In genomic region chr9:60951071-60951561, GRCm38 (mm10) we compare ENCODE assay signal across 8 mouse cellular contexts.
DNase-seq lines count a peak whose midpoint lies in the region; ATAC-seq and TF ChIP-seq lines count a peak whose summit lies in the region.

No protein-coding gene starts in this region.

- intact Hi-C loops in gastrocnemius, postnatal 14 days (cut with DNase I; ENCODE audit: low total_unique reads): no loop called here
- intact Hi-C loops in heart, postnatal 10 days (cut with DNase I): no loop called here
- intact Hi-C loops in left cerebral cortex, adult 2 months (cut with DNase I): no loop called here

- no peak for TF ChIP-seq CTCF in left cerebral cortex, adult 2 months (IDR thresholded peaks at IDR 0.05)

- no peak overlapping the region for H3K4me3 ChIP-seq in neural tube, embryonic 14.5 days (ENCODE audit: low read depth, low read length)
- H3K4me3 ChIP-seq in left cerebral cortex, adult 2 months: no peak overlapping the region

- 0 out of 2 replicates have a peak, but pooled peaks cover 9% of the 10 kb centered on the region for H3K4me1 ChIP-seq in neural tube, embryonic 14.5 days (ENCODE audit: control insufficient read depth, insufficient read depth, low read length)

- H3K4me2 ChIP-seq in neural tube, embryonic 14.5 days (ENCODE audit: low read depth, low read length): no peak overlapping the region

- no peaks in the 10 kb centered on the region for H3K9me3 ChIP-seq in neural tube, embryonic 14.5 days (ENCODE audit: control insufficient read depth, low read length)

- WGBS in neural tube, embryonic 14.5 days: 13% methylated on average over 10 of the region's 10 CpGs

- no peaks in the 10 kb centered on the region for H3K27me3 ChIP-seq in neural tube, embryonic 14.5 days (ENCODE audit: control insufficient read depth, insufficient read depth, low read length)

- H3K9ac ChIP-seq in neural tube, embryonic 14.5 days (replicated peaks; ENCODE audit: low read depth, low read length): no peak overlapping the region

- ATAC-seq in neural tube, embryonic 14.5 days (ENCODE audit: low read depth): peak; percentile 66; the same call in 1 of the 2 replicates

- no peak overlapping the region for H3K27ac ChIP-seq in neural tube, embryonic 14.5 days (ENCODE audit: low read depth, low read length)
- H3K27ac ChIP-seq in left cerebral cortex, adult 2 months: no peak overlapping the region

- DNase-seq in gastrocnemius, postnatal 14 days: peak; percentile 37
- DNase-seq in gastrocnemius, adult 18-20 months (ENCODE audit: low spot score): no peak
- DNase-seq in cerebellum, adult 9-10 months: peak; percentile 53
- DNase-seq in heart, postnatal 10 days: peak; percentile 56
- peak; percentile 68 to 80 for DNase-seq in kidney, postnatal 4 days
- no peak for DNase-seq in spleen, adult 18-20 months
- no peak for DNase-seq in left cerebral cortex, adult 2 months (ENCODE audit: extremely low spot score in 1 of 2, low spot score in 2 of 2)

- no peaks in the 10 kb centered on the region for H3K36me3 ChIP-seq in neural tube, embryonic 14.5 days (ENCODE audit: control insufficient read depth, insufficient read depth, low read length)

Comparison
In these comparisons a context has a peak if more than half of its experiments do, and no peak if none do; other contexts are left out.
1. DNase-seq: peak in gastrocnemius, postnatal 14 days (single experiment), cerebellum, adult 9-10 months (single experiment), heart, postnatal 10 days (2 of 2) and kidney, postnatal 4 days (2 of 2); none in gastrocnemius, adult 18-20 months (single experiment), spleen, adult 18-20 months (0 of 2) and left cerebral cortex, adult 2 months (0 of 2).